Mouse (Mus musculus) bone marrow macrophage, adult 2 months (primary cell): ENCODE results near the gene Aldh4a1.

Experiments used
- CTCF ChIP-seq: IDR thresholded peaks from 2 replicates; pipeline ENCODE4 v1.5.1; 2012; ENCODE audit warnings: low read depth, mild to moderate bottlenecking, low read length, moderate library complexity
- POLR2A ChIP-seq: IDR thresholded peaks from 2 replicates; pipeline ENCODE4 v1.6.1; 2012; ENCODE audit warnings: mild to moderate bottlenecking, low read depth, low read length, borderline replicate concordance

DNA sequence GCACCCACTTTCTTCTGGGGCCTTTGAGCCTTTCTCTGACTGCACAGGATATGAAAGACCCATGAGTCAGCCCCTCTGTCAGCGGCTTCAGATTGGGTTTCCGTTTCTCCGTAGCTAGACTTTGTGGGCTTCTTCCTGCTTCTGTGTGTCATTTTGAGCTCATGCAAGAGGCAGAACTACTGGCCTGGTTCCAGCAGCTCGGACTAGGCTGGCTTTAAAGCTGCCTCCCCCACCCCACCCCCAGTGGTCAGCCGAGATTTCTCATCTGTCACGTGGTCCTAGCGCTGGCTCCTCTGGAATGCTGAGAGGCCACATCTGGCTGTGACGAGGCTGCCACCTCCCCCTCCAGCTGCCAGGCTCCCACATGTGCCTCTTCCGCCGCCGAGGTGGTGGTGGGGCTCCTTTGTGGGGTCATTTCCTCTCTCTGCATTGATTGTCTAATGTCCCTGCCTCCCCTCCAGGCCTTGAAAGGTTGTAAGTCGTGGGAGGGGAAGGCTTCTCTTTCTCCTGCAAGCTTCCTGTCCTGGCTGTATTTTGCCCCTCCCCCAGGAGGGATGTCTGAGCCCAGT, 23.6 kb upstream of the Aldh4a1 start:
- TF ChIP-seq CTCF (no peak), POLR2A (no peak)
